Mouse (Mus musculus) hindbrain, postnatal 0 days (tissue): ENCODE results near the gene Nufip1. TPM values are rescaled to one million over a fixed set of nuclear protein-coding genes. Genes with fewer than 3 reads are reported as not detected.

Experiments used
- ATAC-seq: fragments of 200-750 bp; cut with Nextera tagmentation; 2 replicates; pipeline ENCODE4 v1.8.0; 2017; ENCODE audit warnings: mild to moderate bottlenecking, moderate TSS enrichment, moderate library complexity
- DNase-seq: peaks from one replicate; pipeline ENCODE4 v3.0.0-alpha.2; 2015; ENCODE audit warnings: low spot score
- H3K27ac ChIP-seq: fragments of 300-500 bp; sonication (generic); 2 replicates; pipeline ENCODE4 v1.5.1; 2014; ENCODE audit warnings: mild to moderate bottlenecking
- H3K27me3 ChIP-seq: fragments of 300-500 bp; sonication (generic); 2 replicates; pipeline ENCODE4 v1.6.1; 2014; ENCODE audit warnings: low read length, mixed read lengths; ENCODE audit not compliant: insufficient read depth
- H3K36me3 ChIP-seq: fragments of 300-500 bp; sonication (generic); 2 replicates; pipeline ENCODE4 v1.6.1; 2014; ENCODE audit warnings: low read length, mixed read lengths; ENCODE audit not compliant: insufficient read depth
- H3K4me1 ChIP-seq: fragments of 300-500 bp; sonication (generic); 2 replicates; pipeline ENCODE4 v1.6.1; 2014; ENCODE audit warnings: antibody characterized with exemption, low read length, mixed read lengths; ENCODE audit not compliant: insufficient read depth
- H3K4me2 ChIP-seq: fragments of 300-500 bp; sonication (generic); 2 replicates; pipeline ENCODE4 v1.6.1; 2014; ENCODE audit warnings: low read depth, mild to moderate bottlenecking, low read length, moderate library complexity, mixed read lengths
- H3K4me3 ChIP-seq: fragments of 300-500 bp; sonication (generic); 2 replicates; pipeline ENCODE4 v1.5.1; 2014; ENCODE audit warnings: low read length
- H3K9ac ChIP-seq: fragments of 300-500 bp; sonication (generic); replicated peaks from 2 replicates; pipeline ENCODE4 v1.6.1; 2014; ENCODE audit warnings: mild to moderate bottlenecking, low read length, moderate library complexity, mixed read lengths
- H3K9me3 ChIP-seq: fragments of 300-500 bp; sonication (generic); 2 replicates; pipeline ENCODE4 v1.6.1; 2016; ENCODE audit warnings: low read length, mixed read lengths
- CTCF ChIP-seq: IDR thresholded peaks from 2 replicates; pipeline ENCODE4 v1.5.1; 2016; ENCODE audit warnings: antibody characterized with exemption, control low read depth, low read depth
- WGBS: fragments of 180-500 bp; shearing (Covaris S2); extraction: QIAGEN DNeasy Blood & Tissue Kit; methylation state at CpG from one replicate; pipeline ENCODE4 v1.1.7; 2014; 5-methylcytosine and 5-hydroxymethylcytosine counted together
- polyA plus RNA-seq: library from polyadenylated mRNA; unstranded; fragments of >200 nt; fragmentation: Nextera tagmentation; extraction: Ambion mirVana; gene quantifications from 2 replicates; pipeline ENCODE4 v1.2.1, GENCODE M21; 2015
- total RNA-seq: library from RNA; depleted of rRNA; stranded (reverse); fragments of >200 nt; gene quantifications from 2 replicates; pipeline ENCODE4 v1.2.3, GENCODE M21; 2014

Nufip1 gene
- total and polyA plus RNA-seq, 2 experiments from 2014 or later = 11.3 to 13.5 TPM

- no peak for DNase-seq
- H3K36me3 ChIP-seq = peaks cover 43% of the 10 kb centered on the region
- WGBS = 94% methylated on average over 9 of the region's 9 CpGs
Measured at GRCm38 (mm10) chr14:76099543-76099942, 11.1 kb upstream of the Nufip1 start.

GRCm38 (mm10) chr14:76115744-76116143 lies 5.1 kb downstream of the Nufip1 start:
- ATAC-seq (no peak), DNase-seq (no peak)
- Histone ChIP-seq H3K27ac (no peak overlapping the region), H3K4me1 (peaks cover 4% of the 10 kb centered on the region; the same call in 1 of the 2 replicates), H3K27me3 (no peaks in the 10 kb centered on the region), H3K36me3 (peaks cover 45% of the 10 kb centered on the region), H3K4me2 (no peak overlapping the region), H3K4me3 (no peak overlapping the region), H3K9ac (no peak overlapping the region), H3K9me3 (no peaks in the 10 kb centered on the region)
- TF ChIP-seq CTCF = no peak
- 90% methylated on average over 5 of the region's 5 CpGs for WGBS

More at GRCm38 (mm10) chr14:76099543-76099942, 11.1 kb upstream of the Nufip1 start:
- no peaks in the 10 kb centered on the region for H3K4me1 ChIP-seq
- H3K9me3 ChIP-seq = no peaks in the 10 kb centered on the region
- H3K4me2 ChIP-seq = no peak overlapping the region
- no peak overlapping the region for H3K27ac ChIP-seq
- H3K4me3 ChIP-seq = no peak overlapping the region
- no peaks in the 10 kb centered on the region for H3K27me3 ChIP-seq
- H3K9ac ChIP-seq = no peak overlapping the region
- no peak for TF ChIP-seq CTCF
- ATAC-seq = no peak

- WGBS = 74% methylated on average over 4 of the region's 4 CpGs
- H3K36me3 ChIP-seq = peaks cover 54% of the 10 kb centered on the region
- no peaks in the 10 kb centered on the region for H3K4me1 ChIP-seq
Measured at GRCm38 (mm10) chr14:76118963-76119362, 8.3 kb downstream of the Nufip1 start.

GRCm38 (mm10) chr14:76120472-76120871 lies 9.8 kb downstream of the Nufip1 start:
- DNase-seq = no peak
- WGBS = 79% methylated on average over 4 of the region's 4 CpGs

More at GRCm38 (mm10) chr14:76118963-76119362, 8.3 kb downstream of the Nufip1 start:
- no peaks in the 10 kb centered on the region for H3K27me3 ChIP-seq
- H3K9ac ChIP-seq = no peak overlapping the region
- no peak overlapping the region for H3K27ac ChIP-seq
- H3K4me2 ChIP-seq = no peak overlapping the region
- DNase-seq = no peak
- peak; percentile 49 for TF ChIP-seq CTCF
- H3K4me3 ChIP-seq = no peak overlapping the region
- no peaks in the 10 kb centered on the region for H3K9me3 ChIP-seq
- ATAC-seq = no peak

GRCm38 (mm10) chr14:76121901-76122662 lies 11.4 kb downstream of the Nufip1 start:
- Histone ChIP-seq H3K27ac (no peak overlapping the region), H3K4me1 (no peaks in the 10 kb centered on the region), H3K4me2 (no peak overlapping the region), H3K4me3 (no peak overlapping the region), H3K9me3 (no peaks in the 10 kb centered on the region), H3K36me3 (peaks cover 48% of the 10 kb centered on the region), H3K27me3 (no peaks in the 10 kb centered on the region), H3K9ac (no peak overlapping the region)
- TF ChIP-seq CTCF = peak; percentile 85
- DNase-seq (peak; percentile 77), ATAC-seq (peak; percentile 59; the same call in 1 of the 2 replicates)
- 51% methylated on average over 6 of the region's 6 CpGs for WGBS

More at GRCm38 (mm10) chr14:76120472-76120871, 9.8 kb downstream of the Nufip1 start:
- H3K4me2 ChIP-seq = no peak overlapping the region
- no peaks in the 10 kb centered on the region for H3K4me1 ChIP-seq
- H3K9ac ChIP-seq = no peak overlapping the region
- no peaks in the 10 kb centered on the region for H3K27me3 ChIP-seq
- TF ChIP-seq CTCF = no peak
- no peaks in the 10 kb centered on the region for H3K9me3 ChIP-seq
- H3K27ac ChIP-seq = no peak overlapping the region
- no peak for ATAC-seq
- H3K4me3 ChIP-seq = no peak overlapping the region
- peaks cover 48% of the 10 kb centered on the region for H3K36me3 ChIP-seq

GRCm38 (mm10) chr14:76122663-76123058 lies 12.0 kb downstream of the Nufip1 start:
- WGBS = 94% methylated on average over 8 of the region's 8 CpGs
- Histone ChIP-seq H3K27me3 (no peaks in the 10 kb centered on the region), H3K36me3 (peaks cover 48% of the 10 kb centered on the region), H3K9me3 (no peaks in the 10 kb centered on the region), H3K9ac (no peak overlapping the region), H3K4me1 (no peaks in the 10 kb centered on the region), H3K4me2 (no peak overlapping the region), H3K27ac (no peak overlapping the region), H3K4me3 (no peak overlapping the region)
- no peak for TF ChIP-seq CTCF
- DNase-seq (no peak), ATAC-seq (no peak)

GRCm38 (mm10) chr14:76127311-76127710 lies 16.6 kb downstream of the Nufip1 start:
- TF ChIP-seq CTCF = no peak

More at GRCm38 (mm10) chr14:76127311-76127710, 16.6 kb downstream of the Nufip1 start:
- Histone ChIP-seq H3K4me2 (no peak overlapping the region), H3K9ac (no peak overlapping the region), H3K4me1 (no peaks in the 10 kb centered on the region), H3K36me3 (peaks cover 52% of the 10 kb centered on the region), H3K9me3 (no peaks in the 10 kb centered on the region), H3K27me3 (no peaks in the 10 kb centered on the region), H3K27ac (no peak overlapping the region), H3K4me3 (no peak overlapping the region)
- ATAC-seq = no peak
- no peak for DNase-seq
- WGBS = 91% methylated on average over 3 of the region's 3 CpGs
